Mouse (Mus musculus): Measurements from ENCODE around the gene Anxa6. TPM values are rescaled to one million over a fixed set of nuclear protein-coding genes. Genes with fewer than 3 reads are reported as not detected.

Gene Anxa6
- polyA plus RNA-seq, 2 experiments from 2014 or later = 387 to 504 TPM

DNA sequence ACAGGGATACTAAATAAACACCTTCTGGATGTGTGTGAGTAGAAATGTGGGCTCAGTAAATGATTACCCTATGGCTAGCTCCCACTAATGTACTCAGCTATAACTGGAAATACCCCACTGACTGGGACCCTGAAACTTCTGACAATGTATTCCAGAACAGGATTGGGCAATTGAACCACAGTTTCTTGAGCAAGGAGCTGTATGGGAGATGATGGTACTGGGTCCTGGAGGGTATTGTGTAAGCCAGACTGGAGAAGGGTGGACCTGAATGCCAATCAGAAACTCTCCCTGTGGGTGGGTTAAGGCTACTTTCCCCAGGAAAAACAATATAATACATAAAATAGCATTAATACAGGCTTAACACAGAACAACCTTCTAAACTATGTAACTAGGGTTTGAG is 43.3 kb downstream of the Anxa6 start:
- no peak for ATAC-seq

DNA sequence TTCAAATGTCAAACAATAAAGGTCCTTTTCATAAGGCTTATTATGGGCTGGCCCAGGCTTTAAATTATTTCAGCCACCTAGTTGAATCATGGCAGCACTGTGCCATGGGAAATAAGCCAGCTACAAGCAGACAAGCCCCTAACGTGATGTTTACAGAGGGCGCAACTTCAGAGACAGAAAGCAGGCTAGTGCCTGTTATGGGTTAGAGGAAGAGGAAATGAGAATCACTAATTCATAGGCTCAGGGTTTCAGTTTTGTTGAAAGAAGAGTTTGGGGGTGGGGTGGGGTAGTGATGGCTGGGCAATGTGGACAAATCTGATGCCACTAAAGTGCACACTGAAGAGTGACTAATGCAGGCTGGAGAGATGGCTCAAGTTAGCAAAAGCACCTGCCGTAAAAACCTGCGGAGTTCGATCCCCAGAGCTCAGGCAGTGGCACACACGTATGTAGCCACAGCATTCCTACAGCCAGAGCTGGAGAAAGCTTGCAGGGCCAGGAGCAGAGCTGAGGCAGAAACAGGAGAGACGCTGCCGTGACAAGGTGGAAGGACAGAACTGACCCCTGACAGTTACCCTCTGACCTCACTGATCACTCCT is 44.4 kb downstream of the Anxa6 start:
- ATAC-seq = no peak

DNA sequence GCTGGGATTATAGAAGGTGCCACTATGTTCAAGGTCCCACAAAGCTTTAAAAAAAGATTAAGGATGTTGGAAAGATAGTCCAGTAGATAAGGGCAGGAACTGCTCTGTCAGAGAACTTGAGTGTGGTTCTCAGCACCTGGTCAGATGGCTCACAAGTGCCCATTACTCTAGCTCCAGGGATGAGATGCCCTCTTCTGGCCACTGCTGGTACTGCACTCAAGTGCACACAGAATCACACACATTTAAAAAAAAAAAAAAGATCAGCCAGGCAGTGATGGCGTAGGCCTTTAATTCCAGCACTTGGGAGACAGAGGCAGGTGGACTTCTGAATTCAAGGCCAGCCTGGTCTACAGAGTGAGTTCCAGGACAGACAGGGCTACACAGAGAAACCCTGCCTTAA is 45.3 kb downstream of the Anxa6 start:
- no peak for ATAC-seq

DNA sequence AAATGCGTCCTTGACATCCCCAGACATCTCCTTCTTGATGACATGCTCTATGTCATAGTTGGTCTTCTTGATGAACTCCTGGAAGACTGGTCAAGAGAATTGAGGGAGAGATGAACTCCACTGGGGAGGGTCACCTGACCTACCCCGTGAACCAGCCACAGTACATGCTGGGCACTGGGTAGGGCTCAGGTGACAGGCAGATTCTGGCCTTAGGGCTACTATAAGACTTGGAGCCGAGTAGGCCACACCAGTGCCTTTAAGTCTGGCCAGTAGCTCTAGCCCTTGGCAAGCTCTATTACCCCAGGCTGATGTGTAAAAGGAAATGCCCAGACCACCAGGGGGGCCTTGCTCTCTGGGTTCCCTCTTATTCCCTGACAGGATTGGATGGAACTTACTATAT is 48.2 kb downstream of the Anxa6 start:
- no peak for ATAC-seq

DNA sequence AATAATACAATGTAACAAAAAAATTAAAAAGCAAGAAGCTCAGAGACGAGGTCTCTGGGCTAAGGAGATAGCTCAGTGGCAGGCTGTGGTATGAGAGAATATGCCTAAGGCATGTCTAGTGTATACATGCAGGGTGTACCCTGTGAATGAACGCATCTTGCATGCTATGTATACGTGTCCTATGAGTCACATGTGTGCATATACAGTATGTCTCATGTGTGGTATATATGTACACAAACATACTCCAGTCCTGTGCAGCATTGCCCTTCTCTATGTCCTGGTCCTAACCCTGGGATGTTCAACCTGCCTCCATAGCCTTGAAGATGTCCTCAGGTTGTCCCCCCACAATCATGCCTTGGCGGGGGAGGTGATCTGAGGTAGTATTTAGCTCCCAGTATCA is 48.7 kb downstream of the Anxa6 start:
- no peak for ATAC-seq

DNA sequence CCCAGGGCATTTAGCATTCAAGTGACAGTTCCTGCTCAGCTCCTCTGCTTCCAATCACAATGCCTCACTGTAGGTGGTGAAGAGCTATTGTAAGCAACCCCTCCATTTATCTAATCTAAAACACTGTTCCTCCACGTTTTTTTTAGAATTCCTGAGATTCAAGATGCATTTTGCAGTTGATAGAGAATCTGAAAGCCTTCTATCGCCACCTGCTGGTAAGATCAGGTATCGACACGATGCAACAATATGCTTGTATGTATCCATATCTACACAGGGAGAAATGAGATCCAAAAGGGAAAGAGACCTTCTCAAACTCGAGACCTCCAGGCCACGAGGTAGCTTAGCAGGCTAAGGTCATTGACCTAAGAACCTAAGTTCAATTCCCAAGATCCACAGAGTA is 49.2 kb downstream of the Anxa6 start:
- ATAC-seq = peak; percentile 55

DNA sequence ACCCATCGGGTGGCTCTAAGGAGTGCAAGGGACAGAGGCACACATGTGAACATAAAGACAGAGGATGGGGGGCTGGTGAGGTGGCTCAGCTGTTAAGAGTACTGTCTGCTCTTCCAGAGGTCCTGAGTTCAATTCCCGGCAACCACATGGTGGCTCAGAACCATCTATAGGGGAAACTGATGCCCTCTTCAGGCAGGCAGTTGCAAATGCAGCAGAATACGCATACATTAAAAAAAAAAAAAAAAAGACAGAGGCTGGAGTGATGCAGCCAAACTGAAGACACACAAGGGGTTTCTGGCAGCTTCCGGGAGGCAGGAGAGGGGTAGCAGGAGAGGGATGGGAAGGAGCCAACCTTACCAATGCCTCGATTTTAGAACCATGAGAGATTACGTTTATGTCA is 50.7 kb downstream of the Anxa6 start:
- no peak for ATAC-seq

DNA sequence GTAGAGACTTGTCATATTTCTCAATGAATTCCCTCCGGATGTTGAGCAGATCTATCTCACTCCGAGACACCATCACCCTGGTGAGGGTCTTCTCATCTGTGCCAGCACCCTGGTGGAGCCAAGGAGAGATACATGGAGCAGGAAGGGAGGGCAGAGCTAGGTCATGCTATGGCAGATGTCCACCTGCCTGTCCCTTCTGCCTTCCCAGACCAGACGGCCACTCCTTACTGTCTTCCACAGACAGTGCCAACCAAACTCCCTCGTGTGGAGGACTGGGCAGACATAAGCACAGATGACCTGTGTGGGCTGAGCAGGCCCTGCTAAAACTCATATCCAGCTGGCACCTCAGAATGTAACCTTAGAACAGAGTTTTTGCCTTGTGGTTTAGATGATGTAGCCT is 51.6 kb downstream of the Anxa6 start:
- no peak for ATAC-seq

DNA sequence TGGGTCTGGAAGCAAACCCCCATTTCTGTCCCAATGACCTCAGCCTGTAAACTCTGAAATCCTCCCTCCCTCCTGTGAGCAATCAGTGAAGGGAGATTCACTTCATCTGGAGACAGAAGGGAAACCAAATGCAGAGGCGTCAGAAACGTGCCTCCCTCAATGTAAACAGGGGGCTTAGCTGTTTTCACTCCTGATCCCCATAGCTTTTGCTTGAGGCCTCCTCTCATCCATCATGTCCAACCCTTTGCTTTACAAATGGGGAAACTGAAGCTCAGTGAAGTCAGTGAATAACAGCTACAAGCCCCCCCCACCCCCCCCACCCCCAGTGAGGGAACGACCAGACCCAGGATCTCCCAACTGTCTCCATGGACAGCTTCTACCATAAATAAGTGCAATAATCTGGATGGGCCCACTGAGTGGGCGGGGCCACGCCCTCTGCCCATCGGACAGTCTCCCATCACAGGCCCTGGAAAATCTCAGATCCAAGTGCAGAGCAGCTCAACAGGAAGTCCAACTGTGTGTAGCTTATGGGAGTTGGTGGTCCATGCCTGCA is 55.8 kb downstream of the Anxa6 start:
- ATAC-seq = no peak

DNA sequence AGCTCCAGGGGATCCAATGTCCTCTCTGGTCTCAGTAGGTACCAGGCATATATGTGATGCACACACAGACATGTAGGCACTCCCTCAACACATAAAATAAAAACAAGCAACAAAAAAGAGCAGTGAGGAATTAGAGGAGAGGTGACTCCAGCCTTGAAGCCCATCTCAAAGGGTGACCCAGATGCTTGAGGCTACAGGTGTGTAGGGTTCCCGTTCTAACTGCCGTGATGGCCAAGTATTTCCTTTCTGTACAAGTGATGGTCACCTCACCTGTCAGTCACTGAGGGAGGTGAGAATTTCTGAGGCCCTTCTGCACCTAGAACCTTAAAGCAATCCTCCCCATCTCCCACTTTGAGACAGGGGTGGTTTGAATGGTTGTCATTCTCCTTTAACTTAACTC is 56.9 kb downstream of the Anxa6 start:
- no peak for ATAC-seq

DNA sequence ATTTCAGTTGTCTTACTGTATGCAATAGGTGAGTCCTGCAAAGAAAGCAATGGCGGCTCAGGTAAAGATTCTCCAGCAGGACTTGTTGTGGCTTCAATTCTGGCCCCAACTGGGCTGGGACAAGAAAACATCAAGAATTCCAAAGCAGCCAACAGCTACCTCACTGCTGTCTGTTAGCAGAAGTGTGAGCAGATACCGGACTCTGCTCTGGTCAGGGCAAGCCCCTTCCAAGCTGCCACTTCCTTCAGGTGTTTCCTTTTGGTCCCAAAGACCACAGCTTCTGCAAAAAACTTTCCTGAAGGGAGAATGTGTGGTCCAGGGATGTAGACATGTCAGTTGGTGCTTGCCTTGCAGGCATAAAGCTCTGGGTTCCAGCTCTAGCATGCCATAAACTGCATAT is 57.5 kb downstream of the Anxa6 start:
- no peak for ATAC-seq

DNA sequence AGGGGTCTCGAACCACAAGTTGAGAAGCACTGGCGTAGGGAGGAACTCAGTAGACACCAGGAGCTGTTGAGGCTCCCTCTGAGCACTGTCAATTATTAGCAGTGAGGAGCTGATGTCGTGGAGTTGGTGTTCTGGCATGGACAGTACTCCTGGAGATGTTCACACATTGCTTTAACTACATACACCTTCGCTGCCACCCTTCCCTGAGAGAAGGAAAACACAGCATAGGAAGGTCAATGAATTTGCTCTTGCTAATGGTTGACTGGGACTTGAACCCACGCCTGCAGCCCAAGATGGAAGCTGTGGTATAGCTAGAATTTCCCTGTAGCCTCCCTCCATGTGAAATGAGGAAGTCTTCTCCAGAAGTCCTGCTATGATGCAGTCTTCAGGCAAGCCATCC is 57.9 kb downstream of the Anxa6 start:
- ATAC-seq = no peak

DNA sequence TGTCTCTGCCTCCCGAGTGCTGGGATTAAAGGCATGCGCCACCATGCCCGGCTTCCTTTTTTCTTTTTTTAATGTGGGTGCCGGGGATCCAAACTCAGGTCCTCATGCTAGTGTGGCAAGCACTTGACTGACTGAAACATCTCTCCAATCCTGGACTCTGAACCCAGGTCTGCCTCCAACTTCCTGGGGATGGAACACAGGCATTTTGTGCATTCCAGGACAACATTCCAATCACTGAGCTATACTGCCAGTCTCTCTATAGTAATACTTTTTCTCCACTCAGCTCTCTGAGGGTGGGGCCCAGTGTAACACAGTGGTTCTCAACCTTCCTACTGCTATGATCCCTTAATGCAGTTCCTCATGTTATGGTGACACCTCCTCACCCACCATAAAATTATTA is 58.6 kb downstream of the Anxa6 start:
- ATAC-seq = no peak

DNA sequence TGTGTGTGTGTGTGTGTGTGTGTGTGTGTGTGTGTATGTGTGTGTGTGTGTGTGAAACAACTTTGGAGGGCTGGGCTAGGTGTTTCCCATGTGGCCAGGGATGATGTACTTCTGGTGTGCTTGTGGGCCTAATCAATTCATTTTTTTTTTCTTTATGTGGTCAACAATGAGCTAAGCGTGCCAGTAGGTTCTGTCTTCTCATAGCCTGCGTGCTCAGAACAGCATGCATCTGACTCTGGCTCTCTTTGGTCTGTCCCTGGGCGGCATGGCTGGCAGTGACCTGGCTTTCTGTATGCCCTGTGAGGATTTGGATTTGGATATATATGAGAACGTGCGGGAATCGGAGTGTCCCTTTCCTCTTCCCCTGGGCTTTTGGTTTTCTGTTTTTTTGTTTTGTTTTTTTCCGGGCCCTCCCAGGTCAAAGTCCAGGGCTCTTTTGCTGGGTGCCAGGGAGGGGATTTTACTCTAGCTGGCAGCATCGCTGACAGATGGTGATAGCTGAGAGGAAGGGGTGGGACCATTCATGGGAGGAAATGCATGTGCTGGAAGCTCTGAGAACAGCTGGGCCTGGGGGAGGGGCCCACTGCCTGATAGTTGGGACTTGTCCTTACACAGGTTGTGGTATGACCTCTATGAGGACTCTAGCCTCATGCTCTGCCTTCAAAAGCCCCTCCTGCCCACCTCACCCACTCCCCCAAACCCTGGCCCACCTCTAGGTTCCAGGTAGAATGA is 59.6 kb downstream of the Anxa6 start:
- ATAC-seq = peak; percentile 73

DNA sequence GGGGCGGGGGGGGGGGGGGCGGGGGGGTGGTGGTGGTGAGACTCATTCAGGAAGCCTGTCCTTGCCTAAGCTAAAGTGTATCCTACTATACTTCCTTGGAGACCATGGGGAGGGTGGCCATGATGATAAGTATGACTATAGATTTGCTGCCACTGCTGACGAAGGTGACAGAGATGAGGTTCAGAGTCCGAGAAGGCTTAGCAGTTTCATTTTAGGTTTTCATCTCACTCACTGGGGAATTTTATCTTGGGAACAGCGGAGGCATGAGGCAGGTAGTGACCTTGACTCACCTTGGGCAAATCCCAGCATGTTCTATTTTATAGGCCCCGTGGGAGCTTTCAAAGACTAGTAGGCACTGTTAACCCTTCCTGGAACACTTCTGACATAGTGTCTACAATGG is 60.5 kb downstream of the Anxa6 start:
- ATAC-seq = peak; percentile 14

DNA sequence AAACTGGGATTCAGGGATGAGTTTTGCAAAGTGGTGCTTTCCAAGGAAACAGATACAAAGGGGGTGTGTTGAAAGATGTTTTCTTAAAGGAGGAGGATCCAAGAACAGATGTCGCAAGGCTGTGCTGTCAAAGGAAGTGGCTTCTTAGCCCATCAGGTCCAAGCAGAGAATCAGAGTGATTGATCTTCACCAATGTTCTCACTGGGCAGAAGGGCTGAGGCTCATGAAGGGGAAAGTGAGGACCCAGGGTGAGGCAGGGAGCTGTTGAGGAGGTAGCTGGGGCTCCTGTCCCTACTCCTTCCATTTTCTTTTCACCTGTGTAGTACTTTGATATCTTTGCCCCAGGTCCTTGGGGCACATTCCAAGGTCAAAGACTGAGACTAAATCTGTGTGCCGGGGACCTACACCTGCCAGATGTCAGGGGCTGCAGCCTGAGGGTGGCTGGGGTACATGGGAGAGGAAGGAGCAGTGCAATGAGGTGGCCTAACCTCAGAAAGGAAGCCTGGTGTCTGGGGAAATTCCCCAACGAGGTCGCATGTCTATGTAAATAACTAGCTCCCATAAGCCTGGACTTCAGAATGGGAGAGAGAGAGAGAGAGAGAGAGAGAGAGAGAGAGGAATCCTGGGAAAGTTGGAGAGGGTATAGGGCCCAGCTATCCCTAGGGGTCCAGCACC is 61.1 kb downstream of the Anxa6 start:
- ATAC-seq = peak; percentile 79

DNA sequence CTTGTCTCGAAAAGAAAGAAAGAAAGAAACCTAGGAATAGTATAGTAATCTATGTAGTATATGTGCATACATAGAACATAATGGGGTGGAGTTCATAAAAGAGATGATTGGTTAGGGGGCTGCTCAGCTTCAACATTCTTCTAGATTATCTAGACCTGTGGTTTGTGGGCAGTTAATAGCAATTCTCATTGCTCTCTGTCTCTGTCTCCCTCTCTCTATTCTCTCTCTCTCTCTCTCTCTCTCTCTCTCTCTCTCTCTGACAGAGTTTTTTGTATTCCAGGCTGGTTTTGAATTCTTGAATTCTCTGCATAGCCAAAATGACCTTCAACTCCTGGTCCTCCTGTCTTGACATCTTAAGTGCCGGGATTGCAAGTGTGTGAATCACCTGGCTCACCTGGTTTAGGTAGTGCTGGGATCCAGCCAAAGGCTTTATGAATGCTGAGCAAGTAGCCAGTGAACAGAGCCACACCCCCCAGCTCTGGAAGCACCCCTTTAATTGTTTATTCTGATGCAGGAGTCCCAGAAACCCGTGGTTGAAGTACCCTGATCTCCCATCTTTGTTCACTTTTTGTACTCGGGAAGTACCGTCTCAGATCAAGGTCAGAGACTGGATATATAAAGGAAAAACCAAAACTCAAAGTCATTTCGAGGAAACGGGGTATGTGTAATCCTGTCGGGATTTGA is 61.7 kb downstream of the Anxa6 start:
- no peak for ATAC-seq

DNA sequence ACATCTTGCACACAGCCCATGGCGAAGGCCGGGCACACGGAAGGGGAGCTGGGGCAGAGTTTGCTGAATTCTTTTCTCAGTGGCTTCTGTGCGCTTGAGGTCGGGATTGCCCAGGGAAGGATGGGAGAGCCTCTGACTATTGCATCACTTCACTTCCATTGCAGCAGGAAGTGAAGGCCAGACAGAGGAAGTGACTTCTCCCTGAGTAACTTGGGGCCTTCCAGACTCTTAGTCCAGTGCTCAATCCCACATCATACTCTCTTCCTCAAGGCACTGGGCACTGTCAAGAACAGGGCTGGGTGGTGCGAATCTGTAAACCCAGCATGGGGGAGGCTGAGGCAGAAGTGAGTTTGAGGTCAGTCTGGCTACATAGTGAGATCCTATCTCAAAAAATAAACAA is 68.0 kb downstream of the Anxa6 start:
- no peak for ATAC-seq

DNA sequence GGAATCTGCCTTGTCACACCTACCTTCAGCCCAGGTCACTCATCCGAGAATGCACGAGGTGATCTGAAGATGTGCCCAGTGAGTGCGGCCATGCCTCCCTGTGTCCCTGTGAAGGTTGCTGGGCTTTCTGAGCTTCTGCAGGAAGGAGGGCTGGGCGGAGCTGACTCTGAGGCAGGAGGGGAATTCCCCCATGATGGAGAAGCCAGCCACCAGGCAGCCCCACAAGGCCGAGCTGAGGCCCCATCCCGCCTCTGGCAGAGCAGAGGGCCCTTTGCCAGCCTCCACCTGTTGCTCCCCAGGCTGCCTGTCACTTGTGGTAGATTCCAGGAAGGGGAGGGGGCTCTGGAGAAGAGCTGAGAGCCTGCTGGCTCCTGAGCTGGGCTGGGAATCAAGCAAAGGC is 70.4 kb downstream of the Anxa6 start, which contains the start of gene Tnip1:
TSS of gene Tnip1 (minus strand) at position 108 of the 400 bp plus-strand sequence.
- ATAC-seq = peak; percentile 68

DNA sequence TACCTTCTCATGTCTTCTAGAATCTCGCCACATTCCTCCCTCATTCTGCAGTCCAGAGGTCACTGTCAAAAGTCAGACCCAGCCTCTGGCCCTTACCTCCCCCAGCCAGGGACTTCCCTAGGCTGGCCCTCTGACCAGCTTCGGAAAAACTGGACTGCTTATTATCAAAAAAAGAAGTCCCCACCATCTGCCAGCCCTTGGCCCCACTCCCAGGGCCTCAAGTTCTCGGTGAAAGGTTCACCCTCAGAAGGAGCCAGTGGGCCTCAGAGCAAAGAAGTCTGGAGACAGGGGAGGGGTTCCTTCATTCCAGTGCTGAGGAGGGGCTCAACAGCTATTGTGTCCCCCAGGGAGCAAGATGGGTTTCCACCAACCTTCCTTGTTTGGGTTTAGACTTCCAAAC is 71.3 kb downstream of the Anxa6 start:
- no peak for ATAC-seq

DNA sequence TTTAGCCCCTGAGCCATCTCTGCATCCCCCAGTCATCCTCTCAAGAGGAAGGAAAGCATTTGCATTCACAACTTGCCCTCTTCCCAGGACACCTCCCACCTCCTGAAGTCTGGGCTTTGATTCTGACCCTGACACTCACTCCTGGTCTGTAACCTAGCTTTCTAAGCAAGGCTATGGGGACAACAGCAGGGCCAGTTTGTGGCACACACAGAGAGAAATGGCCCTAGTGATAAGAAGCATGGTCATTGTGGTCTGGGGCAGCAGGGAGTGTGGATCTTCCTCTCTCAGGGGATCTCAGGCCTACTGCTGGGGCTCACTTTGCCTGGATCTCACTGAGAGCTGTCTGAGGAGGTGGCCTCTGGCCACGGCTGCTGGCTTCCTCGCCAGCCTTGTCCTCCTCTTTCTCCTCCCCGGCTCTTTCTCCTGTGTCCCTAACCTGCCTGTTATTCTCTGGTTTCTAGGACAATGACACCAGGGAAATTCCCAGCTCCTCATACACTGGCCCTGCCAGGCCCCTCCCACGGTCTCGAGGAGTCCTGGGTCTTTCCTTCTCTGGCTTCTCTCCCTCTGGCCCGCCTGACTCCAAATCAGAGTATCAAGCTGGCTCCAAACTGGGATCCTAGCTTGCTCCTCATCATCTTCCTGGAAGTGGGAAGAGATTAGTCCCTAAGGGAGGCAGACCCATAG is 71.9 kb downstream of the Anxa6 start:
- ATAC-seq = no peak

DNA sequence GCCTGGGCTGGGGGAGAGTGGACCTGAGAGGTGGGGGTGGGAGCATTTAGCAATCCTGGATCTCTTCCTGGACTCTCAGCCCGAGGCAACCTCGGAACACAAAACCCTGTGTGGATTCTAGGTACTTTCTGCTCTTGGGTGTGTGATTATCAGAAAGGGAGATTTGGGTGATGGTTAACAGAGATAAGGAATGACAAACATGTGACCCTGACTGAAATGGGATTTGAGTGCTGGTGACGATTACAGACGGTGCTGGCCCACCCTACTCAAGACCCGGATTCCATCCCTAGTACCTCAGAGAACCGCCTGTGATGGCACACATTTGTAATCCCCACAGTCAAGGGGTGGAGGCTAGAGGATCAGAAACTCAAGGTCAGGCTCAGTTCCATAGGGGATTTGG is 73.0 kb downstream of the Anxa6 start:
- ATAC-seq = no peak
